Mouse (Mus musculus) fibroblast of lung, adult 2 months (primary cell): ENCODE data around the gene Xrcc5.
A peak's percentile ranks its signal among the peaks of the same experiment; 100 is the strongest.

ENCODE experiments used
- DNase-seq: peaks from one replicate; pipeline ENCODE4 v3.0.0-alpha.2; 2011; ENCODE audit warnings: low read depth

Gene Xrcc5

GRCm38 (mm10) chr1:72390420-72390819 lies 83.2 kb downstream of the Xrcc5 start:
- DNase-seq, result no peak

- DNase-seq, result no peak
Measured at GRCm38 (mm10) chr1:72399720-72400401, 92.6 kb downstream of the Xrcc5 start.

GRCm38 (mm10) chr1:72400616-72401015 lies 93.4 kb downstream of the Xrcc5 start:
- DNase-seq, result no peak

GRCm38 (mm10) chr1:72401331-72402069 lies 94.3 kb downstream of the Xrcc5 start:
- DNase-seq, result no peak

- no peak for DNase-seq
Measured at GRCm38 (mm10) chr1:72406505-72407079, 99.4 kb downstream of the Xrcc5 start.

- DNase-seq, result no peak
Measured at GRCm38 (mm10) chr1:72409936-72410335, 102.7 kb downstream of the Xrcc5 start.

- no peak for DNase-seq
Measured at GRCm38 (mm10) chr1:72411108-72411507, 103.9 kb downstream of the Xrcc5 start.

GRCm38 (mm10) chr1:72413205-72413604 lies 106.0 kb downstream of the Xrcc5 start:
- no peak for DNase-seq

GRCm38 (mm10) chr1:72414133-72414532 lies 106.9 kb downstream of the Xrcc5 start:
- DNase-seq, result no peak

- no peak for DNase-seq
Measured at GRCm38 (mm10) chr1:72414561-72415253, 107.5 kb downstream of the Xrcc5 start.

- DNase-seq, result no peak
Measured at GRCm38 (mm10) chr1:72418744-72419655, 111.8 kb downstream of the Xrcc5 start.

GRCm38 (mm10) chr1:72420220-72420619 lies 113.0 kb downstream of the Xrcc5 start:
- no peak for DNase-seq

- no peak for DNase-seq
Measured at GRCm38 (mm10) chr1:72422121-72422520, 114.9 kb downstream of the Xrcc5 start.

- DNase-seq, result no peak
Measured at GRCm38 (mm10) chr1:72426456-72426855, 119.2 kb downstream of the Xrcc5 start.

- no peak for DNase-seq
Measured at GRCm38 (mm10) chr1:72428526-72428925, 121.3 kb downstream of the Xrcc5 start.

GRCm38 (mm10) chr1:72429107-72429807 lies 122.0 kb downstream of the Xrcc5 start:
- DNase-seq, result peak; percentile 77

GRCm38 (mm10) chr1:72432579-72432978 lies 125.4 kb downstream of the Xrcc5 start:
- no peak for DNase-seq

- DNase-seq, result no peak
Measured at GRCm38 (mm10) chr1:72434510-72434909, 127.3 kb downstream of the Xrcc5 start.

- no peak for DNase-seq
Measured at GRCm38 (mm10) chr1:72436967-72437366, 129.7 kb downstream of the Xrcc5 start.

- DNase-seq, result no peak
Measured at GRCm38 (mm10) chr1:72439146-72439545, 131.9 kb downstream of the Xrcc5 start.

- no peak for DNase-seq
Measured at GRCm38 (mm10) chr1:72442747-72443146, 135.5 kb downstream of the Xrcc5 start.
